Mouse (Mus musculus): ENCODE results near the gene Dclk2.

Gene Dclk2

DNA sequence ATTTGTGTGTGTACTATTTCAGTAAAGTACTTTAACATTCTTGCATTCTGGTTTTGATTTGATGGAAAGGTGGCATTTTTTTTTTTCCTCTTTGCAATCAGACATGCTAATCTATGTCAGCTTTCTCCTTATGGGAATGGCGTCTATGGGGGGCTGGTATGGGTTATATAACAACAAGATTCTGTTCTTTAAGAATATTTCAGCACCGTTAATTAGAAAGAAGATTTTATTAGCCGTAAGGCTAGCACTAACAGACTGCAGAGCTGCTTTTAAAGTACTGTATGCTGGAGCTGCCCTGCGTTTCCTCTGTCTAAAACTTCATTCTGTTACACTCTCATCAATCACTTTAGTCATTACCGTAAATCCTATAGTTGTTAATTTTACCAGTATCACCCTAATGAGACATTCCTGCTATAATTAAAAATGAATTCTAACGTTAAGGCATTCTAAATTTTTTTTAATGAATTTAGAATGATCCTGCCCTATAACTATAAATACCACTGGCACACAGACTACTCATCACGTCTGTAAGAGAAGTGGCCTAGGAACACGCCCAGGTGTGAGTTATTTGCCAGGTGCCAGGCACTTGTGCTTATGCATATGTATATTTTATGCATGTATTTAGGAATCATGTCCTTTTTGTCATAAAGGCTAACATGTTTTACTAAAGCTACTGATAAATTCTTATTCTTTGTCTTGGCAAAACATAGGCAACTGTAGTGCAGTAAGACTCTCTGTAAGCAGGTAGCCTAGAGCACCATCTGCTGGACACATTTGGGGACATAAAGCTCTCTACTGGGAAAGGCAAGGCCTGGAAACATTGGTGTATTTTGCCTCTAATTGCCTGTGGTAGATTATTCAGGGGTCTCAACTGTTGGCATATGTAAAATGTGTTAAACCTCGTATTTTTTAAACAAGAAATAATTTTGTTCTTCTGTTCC is 159.3 kb downstream of the Dclk2 start:
- CTCF ChIA-PET, result interaction anchor here (0.7 to 1.0 kb wide), 2 partner anchors 8 to 112 kb away, joined by 3 read pairs; no protein-coding TSS in a partner anchor

DNA sequence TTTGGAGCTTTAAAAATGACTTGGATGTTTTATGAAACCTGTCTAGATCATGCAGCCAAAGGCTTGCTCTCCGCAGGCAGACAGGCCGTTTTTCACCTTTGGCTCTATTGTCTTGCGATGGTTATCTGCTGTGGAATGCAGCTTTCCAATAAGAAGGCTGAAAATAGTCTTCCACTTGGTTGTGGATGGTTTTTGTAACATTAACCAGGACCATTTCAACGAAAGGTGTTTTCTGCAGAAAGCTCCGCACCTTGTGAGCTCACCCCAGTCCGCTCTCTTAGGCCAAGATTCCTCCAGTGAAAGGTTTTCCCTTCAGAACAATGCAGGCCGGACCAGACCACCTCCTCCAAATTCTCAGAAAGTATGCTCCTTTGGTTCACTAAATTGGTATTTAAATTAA is 160.2 kb downstream of the Dclk2 start:
- CTCF ChIA-PET, result no interaction called here

DNA sequence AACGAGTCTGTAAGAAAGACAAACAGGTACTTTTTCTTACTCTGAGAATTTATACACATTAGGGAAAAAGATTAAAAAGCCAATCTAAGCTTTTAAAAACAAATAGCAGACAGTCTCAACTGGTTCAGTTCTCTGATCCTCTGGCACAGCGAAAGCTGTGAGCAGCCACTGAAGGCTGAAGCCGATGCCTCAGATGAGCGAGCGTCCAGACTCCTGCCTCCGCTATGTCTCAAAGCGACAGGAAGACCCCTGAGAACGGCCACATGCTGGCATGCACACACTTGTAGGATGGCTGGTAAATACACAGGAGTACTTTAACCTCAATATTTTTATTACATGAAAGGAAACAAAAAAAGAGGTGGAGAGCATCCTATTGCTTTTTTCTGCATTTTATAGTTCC is 160.8 kb downstream of the Dclk2 start:
- CTCF ChIA-PET, result no interaction called here

DNA sequence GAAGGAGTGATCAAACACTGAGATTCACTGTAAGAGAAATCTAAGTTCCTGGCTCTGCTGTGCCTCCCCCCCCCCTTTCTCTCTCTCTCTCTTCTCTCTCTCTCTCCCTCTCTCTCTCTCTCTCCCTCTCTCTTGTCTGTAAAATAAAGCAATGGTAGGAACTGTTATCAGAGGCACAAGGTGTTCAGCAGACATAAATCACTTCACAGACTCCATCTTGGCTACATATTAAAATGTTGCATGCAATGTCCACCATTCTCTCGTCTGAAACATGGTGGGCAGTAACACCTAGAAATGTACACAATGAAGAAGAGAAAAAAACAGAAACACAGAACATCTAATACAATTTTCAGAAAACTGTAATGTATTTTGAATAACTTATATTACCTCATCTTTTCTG is 161.3 kb downstream of the Dclk2 start:
- CTCF ChIA-PET, result no interaction called here

DNA sequence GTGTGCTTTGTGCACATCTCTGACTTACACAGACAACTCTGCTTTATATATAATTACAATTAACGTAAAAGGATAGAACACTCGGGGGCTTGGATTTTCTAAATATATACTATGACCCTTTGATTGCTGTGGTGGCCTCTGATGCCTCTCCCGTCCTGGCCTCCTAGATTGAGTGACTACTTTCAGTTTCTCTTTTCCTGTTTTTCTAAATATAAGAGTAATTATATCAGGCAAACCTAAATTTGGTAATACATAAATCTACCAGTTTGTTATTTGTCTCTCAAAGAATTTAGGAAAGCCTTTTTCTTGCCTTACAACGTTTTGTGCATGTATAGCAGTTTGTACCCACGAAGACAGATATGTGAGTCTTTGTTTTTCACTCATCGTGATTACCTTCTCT is 161.9 kb downstream of the Dclk2 start:
- CTCF ChIA-PET, result no interaction called here

GRCm38 (mm10) chr3:86756548-86756947 is 164.1 kb downstream of the Dclk2 start:
- CTCF ChIA-PET, result no interaction called here

- CTCF ChIA-PET, result interaction anchor here (0.5 kb wide), 1 partner anchor 45 kb away, joined by 4 read pairs; no protein-coding TSS in a partner anchor
Observed at GRCm38 (mm10) chr3:86754595-86755557, 165.8 kb downstream of the Dclk2 start.

DNA sequence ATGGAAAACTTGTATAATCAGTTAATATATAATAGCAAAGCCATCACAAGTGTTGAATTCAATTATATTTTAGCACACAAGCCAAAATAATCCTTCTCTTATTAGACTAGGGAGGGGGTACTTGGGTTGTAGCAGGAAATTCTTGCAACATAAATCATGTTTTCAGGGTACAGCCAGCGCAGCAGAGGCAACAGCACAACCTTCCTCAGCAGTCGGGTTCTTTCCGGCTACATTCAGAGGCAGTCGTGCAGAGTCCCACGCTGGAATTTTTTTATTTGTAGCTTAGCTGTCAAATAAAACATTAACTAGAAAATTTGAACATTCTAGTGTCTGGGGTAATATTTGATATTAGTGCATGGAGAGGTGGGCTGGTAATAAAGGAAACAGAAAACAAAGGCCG is 166.5 kb downstream of the Dclk2 start:
- CTCF ChIA-PET, result interaction anchor here (0.5 kb wide), 1 partner anchor 46 kb away, joined by 4 read pairs; no protein-coding TSS in a partner anchor

GRCm38 (mm10) chr3:86750652-86751051 is 170.0 kb downstream of the Dclk2 start:
- CTCF ChIA-PET, result no interaction called here

DNA sequence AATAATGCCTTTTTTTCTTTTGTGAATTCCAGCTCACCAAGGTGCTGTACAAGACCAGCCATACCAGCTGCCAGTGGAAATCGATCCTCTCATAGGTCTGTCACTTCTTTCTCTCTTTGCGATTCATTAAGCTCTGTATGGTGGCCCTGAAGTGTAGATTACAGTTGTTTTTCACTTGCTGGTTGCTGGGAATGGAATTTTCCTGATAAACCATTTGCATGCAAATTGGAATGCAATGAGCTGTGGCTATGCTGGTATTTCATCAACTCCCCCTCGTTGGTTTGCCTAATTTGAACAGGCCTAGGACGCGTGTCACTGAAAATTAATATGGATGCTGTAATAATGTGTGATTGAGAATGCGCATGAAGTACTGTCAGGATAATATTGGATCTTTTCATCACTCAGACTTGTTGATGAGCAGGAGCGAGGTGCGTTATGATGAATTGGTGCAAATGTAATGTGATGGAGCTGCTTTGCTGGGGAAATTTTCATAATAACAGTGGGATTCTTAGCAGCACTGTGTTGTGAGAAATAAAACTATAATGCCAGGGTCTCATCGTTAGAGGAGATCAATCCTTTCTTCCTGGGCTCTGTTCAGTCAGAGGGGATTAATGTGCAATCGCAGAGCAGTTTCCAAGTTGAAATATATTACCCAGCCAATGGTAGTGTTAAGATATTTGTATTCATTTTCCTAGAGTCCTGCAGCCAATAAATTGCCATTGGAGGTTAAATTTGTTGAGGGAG is 174.7 kb downstream of the Dclk2 start:
- CTCF ChIA-PET, result no interaction called here

- CTCF ChIA-PET, result no interaction called here
Observed at GRCm38 (mm10) chr3:86745348-86745747, 175.3 kb downstream of the Dclk2 start.

DNA sequence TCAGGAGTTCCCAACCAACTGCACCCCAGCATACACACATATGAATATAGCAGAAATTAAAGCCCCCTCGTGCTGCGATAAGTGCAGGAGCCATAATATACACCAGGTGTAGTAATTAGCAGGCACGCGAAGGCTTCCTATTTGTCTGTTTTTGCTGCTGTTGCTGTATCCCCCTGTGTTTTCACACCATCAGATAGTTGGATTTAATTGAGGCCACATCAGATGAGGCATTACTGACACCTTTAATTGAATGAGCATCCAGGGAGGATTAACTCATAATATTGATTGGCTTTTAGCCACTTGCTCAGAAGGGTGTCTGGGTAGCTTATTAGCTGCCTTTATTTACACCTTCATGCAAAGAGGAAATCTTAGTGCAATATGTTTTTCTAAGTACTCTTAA is 180.9 kb downstream of the Dclk2 start:
- CTCF ChIA-PET, result no interaction called here

DNA sequence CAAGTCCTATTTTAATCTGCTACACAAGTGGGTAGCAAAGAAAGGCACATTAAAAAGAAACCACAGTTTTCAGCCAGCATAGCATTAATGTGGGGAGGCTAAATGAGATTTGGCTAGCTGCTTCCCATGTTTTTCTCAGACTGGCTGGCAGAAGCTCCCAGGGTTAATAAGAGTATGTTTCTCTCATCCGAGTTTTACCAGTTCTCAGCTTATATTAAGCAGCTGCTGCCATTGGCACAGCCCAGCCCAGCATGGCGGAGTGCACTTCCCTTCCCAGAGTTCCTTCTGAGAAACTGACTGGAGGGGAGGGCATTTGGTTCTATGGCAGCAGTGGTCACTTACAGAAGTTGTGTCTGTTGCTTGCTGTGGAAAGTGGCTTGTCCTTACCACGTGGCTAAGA is 181.8 kb downstream of the Dclk2 start:
- CTCF ChIA-PET, result no interaction called here

Data from spleen, embryonic (tissue).